Mouse (Mus musculus): Measurements from ENCODE around the gene Gpr33. TPM values are rescaled to one million over a fixed set of nuclear protein-coding genes. Genes with fewer than 3 reads are reported as not detected.

The Gpr33 gene
- 0.42 and 0.72 TPM in 2 replicates for polyA plus RNA-seq (2012; rRNA removed; ENCODE audit: low replicate concordance)

GRCm38 (mm10) chr12:52027963-52028362, at the start of gene Gpr33:
Gene Gpr33, minus strand, starts transcription at chr12:52028063.

GRCm38 (mm10) chr12:52005877-52006632, 21.8 kb downstream of the Gpr33 start, which contains the start of gene Dtd2:
Gene Dtd2, minus strand, starts transcription at chr12:52006501.

Other genes starting within 250 kb of the Gpr33 start
- gene Hectd1, start 198.5 kb downstream of the Gpr33 start, polyA plus RNA-seq (2012; rRNA removed; ENCODE audit: low replicate concordance): 11.8 and 24.3 TPM in 2 replicates
- gene Heatr5a, start 56.7 kb downstream of the Gpr33 start, polyA plus RNA-seq (2012; rRNA removed; ENCODE audit: low replicate concordance): 32.6 and 63.9 TPM in 2 replicates
- gene Dtd2, start 21.6 kb downstream of the Gpr33 start, polyA plus RNA-seq (2012; rRNA removed; ENCODE audit: low replicate concordance): 4.1 and 5.4 TPM in 2 replicates
- 1.2 and 2.1 TPM in 2 replicates for gene Nubpl, start 69.7 kb upstream of the Gpr33 start, polyA plus RNA-seq (2012; rRNA removed; ENCODE audit: low replicate concordance)